Mouse (Mus musculus): ENCODE data around the gene Map3k4.

DNA sequence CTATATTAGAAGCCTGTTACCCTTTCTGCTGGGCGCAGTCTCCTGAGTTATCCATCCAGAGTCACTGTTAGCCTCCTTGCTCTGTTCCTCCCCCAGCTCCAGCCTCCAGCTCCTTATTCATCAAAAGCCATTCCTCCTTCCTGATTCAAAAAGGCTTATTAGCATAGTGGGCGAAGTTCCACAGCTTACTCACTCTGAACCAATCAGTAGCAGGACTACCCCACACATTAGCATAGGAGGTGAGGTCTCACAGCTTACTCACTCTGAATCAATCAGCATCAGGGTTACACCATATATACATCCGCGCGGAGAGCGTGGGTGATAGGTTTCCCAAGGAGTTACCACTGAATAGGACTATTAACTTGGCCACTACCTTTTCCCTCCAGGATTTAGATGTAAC is 106.3 kb downstream of the Map3k4 start:
- no peak for TF ChIP-seq CTCF (IDR thresholded peaks at IDR 0.05; ENCODE audit: low read depth)
- no peak for TF ChIP-seq EP300 (optimal IDR thresholded peaks at IDR 0.05)
